Mouse (Mus musculus) heart, embryonic 10.5 days (tissue): ENCODE results near the gene Pax5. TPM values are rescaled to one million over a fixed set of nuclear protein-coding genes. Genes with fewer than 3 reads are reported as not detected.
A peak's percentile ranks its signal among the peaks of the same experiment; 100 is the strongest.

Source experiments
- DNase-seq: peaks from one replicate; pipeline ENCODE4 v3.0.0-alpha.2; 2017; ENCODE audit warnings: low spot score
- H3K27ac ChIP-seq: fragments of 300-500 bp; sonication (generic); 2 replicates; pipeline ENCODE4 v1.5.1; 2016; ENCODE audit warnings: mild to moderate bottlenecking
- H3K27me3 ChIP-seq: fragments of 300-500 bp; sonication (generic); 2 replicates; pipeline ENCODE4 v1.6.1; 2016; ENCODE audit warnings: mild to moderate bottlenecking; ENCODE audit not compliant: poor library complexity, insufficient read depth, severe bottlenecking
- H3K36me3 ChIP-seq: fragments of 300-500 bp; sonication (generic); 2 replicates; pipeline ENCODE4 v1.6.1; 2016; ENCODE audit warnings: mild to moderate bottlenecking, moderate library complexity
- H3K4me1 ChIP-seq: fragments of 300-500 bp; sonication (generic); 2 replicates; pipeline ENCODE4 v1.6.1; 2016; ENCODE audit warnings: mild to moderate bottlenecking
- H3K4me3 ChIP-seq: fragments of 300-500 bp; sonication (generic); 2 replicates; pipeline ENCODE4 v1.5.1; 2016; ENCODE audit warnings: mild to moderate bottlenecking, moderate library complexity
- H3K9me3 ChIP-seq: fragments of 300-500 bp; sonication (generic); 2 replicates; pipeline ENCODE4 v1.6.1; 2016; ENCODE audit warnings: mild to moderate bottlenecking, moderate library complexity
- WGBS: fragments of 180-500 bp; shearing (Covaris S2); methylation state at CpG from one replicate; pipeline ENCODE4 v1.1.7; 2016; 5-methylcytosine and 5-hydroxymethylcytosine counted together
- polyA plus RNA-seq: library from polyadenylated mRNA; unstranded; fragments of >200 nt; fragmentation: Nextera tagmentation; extraction: Ambion mirVana; gene quantifications from 2 replicates; pipeline ENCODE4 v1.2.1, GENCODE M21; 2016

Pax5 gene
- polyA plus RNA-seq, 1 experiment from 2014 or later, result 0.03 TPM

GRCm38 (mm10) chr4:44712786-44713553 is 2.7 kb upstream of the Pax5 start:
- H3K36me3 ChIP-seq, result no peaks in the 10 kb centered on the region
- DNase-seq, result no peak
- under 1% methylated on average over 50 of the region's 50 CpGs for WGBS
- peaks cover 98% of the 10 kb centered on the region for H3K27me3 ChIP-seq
- peaks cover 20% of the 10 kb centered on the region for H3K4me1 ChIP-seq
- H3K9me3 ChIP-seq, result no peaks in the 10 kb centered on the region
- no peak overlapping the region for H3K27ac ChIP-seq
- peak overlapping the region; percentile 35 for H3K4me3 ChIP-seq

GRCm38 (mm10) chr4:44712051-44712700 is 1.9 kb upstream of the Pax5 start:
- WGBS, result under 1% methylated on average over 25 of the region's 25 CpGs
- DNase-seq, result no peak
- Histone ChIP-seq H3K27ac (no peak overlapping the region), H3K9me3 (no peaks in the 10 kb centered on the region), H3K4me1 (peaks cover 20% of the 10 kb centered on the region), H3K4me3 (peak overlapping the region; percentile 45), H3K27me3 (peaks cover 98% of the 10 kb centered on the region), H3K36me3 (no peaks in the 10 kb centered on the region)

- Histone ChIP-seq H3K27me3 (peaks cover 98% of the 10 kb centered on the region), H3K27ac (no peak overlapping the region), H3K9me3 (no peaks in the 10 kb centered on the region), H3K4me1 (peaks cover 20% of the 10 kb centered on the region), H3K36me3 (no peaks in the 10 kb centered on the region), H3K4me3 (peak overlapping the region; percentile 45; the same call in 1 of the 2 replicates)
- DNase-seq, result no peak
- WGBS, result 2% methylated on average over 25 of the region's 25 CpGs
Measured at GRCm38 (mm10) chr4:44711136-44711900, 1.0 kb upstream of the Pax5 start.

GRCm38 (mm10) chr4:44710701-44711097 is 412 bp upstream of the Pax5 start:
- Histone ChIP-seq H3K4me1 (peaks cover 20% of the 10 kb centered on the region), H3K36me3 (no peaks in the 10 kb centered on the region), H3K9me3 (no peaks in the 10 kb centered on the region), H3K27me3 (peaks cover 100% of the 10 kb centered on the region), H3K27ac (no peak overlapping the region), H3K4me3 (peak overlapping the region; percentile 38; the same call in 1 of the 2 replicates)
- DNase-seq, result no peak
- WGBS, result 1% methylated on average over 30 of the region's 30 CpGs

GRCm38 (mm10) chr4:44709091-44709695 is 1.1 kb downstream of the Pax5 start:
- Histone ChIP-seq H3K27me3 (peaks cover 100% of the 10 kb centered on the region), H3K27ac (no peak overlapping the region), H3K36me3 (no peaks in the 10 kb centered on the region), H3K4me3 (no peak overlapping the region), H3K4me1 (peaks cover 22% of the 10 kb centered on the region), H3K9me3 (no peaks in the 10 kb centered on the region)
- no peak for DNase-seq

- peaks cover 100% of the 10 kb centered on the region for H3K27me3 ChIP-seq
- H3K4me1 ChIP-seq, result peaks cover 22% of the 10 kb centered on the region
- 46% methylated on average over 8 of the region's 8 CpGs for WGBS
- H3K36me3 ChIP-seq, result no peaks in the 10 kb centered on the region
- H3K4me3 ChIP-seq, result no peak overlapping the region
- DNase-seq, result no peak
- H3K27ac ChIP-seq, result no peak overlapping the region
- H3K9me3 ChIP-seq, result no peaks in the 10 kb centered on the region
Measured at GRCm38 (mm10) chr4:44708311-44708710, 2.0 kb downstream of the Pax5 start.

GRCm38 (mm10) chr4:44706865-44707264 is 3.4 kb downstream of the Pax5 start:
- Histone ChIP-seq H3K36me3 (no peaks in the 10 kb centered on the region), H3K27ac (no peak overlapping the region), H3K9me3 (no peaks in the 10 kb centered on the region), H3K4me3 (no peak overlapping the region), H3K4me1 (peaks cover 19% of the 10 kb centered on the region), H3K27me3 (peaks cover 100% of the 10 kb centered on the region)
- DNase-seq, result no peak
- 31% methylated on average over 1 of the region's 1 CpGs for WGBS

GRCm38 (mm10) chr4:44705967-44706366 is 4.3 kb downstream of the Pax5 start:
- Histone ChIP-seq H3K4me3 (no peak overlapping the region), H3K27me3 (peaks cover 100% of the 10 kb centered on the region), H3K27ac (no peak overlapping the region), H3K9me3 (no peaks in the 10 kb centered on the region), H3K36me3 (no peaks in the 10 kb centered on the region), H3K4me1 (peaks cover 19% of the 10 kb centered on the region)
- 2% methylated on average over 7 of the region's 7 CpGs for WGBS
- no peak for DNase-seq

- peaks cover 19% of the 10 kb centered on the region for H3K4me1 ChIP-seq
- no peaks in the 10 kb centered on the region for H3K36me3 ChIP-seq
- DNase-seq, result no peak
- H3K27ac ChIP-seq, result no peak overlapping the region
- H3K9me3 ChIP-seq, result no peaks in the 10 kb centered on the region
- no peak overlapping the region for H3K4me3 ChIP-seq
- WGBS, result 4% methylated on average over 3 of the region's 3 CpGs
- H3K27me3 ChIP-seq, result peaks cover 100% of the 10 kb centered on the region
Measured at GRCm38 (mm10) chr4:44705151-44705550, 5.1 kb downstream of the Pax5 start.

GRCm38 (mm10) chr4:44704369-44704745 is 5.9 kb downstream of the Pax5 start:
- H3K4me1 ChIP-seq, result peaks cover 19% of the 10 kb centered on the region
- WGBS, result under 1% methylated on average over 38 of the region's 38 CpGs
- H3K27me3 ChIP-seq, result peaks cover 100% of the 10 kb centered on the region
- H3K27ac ChIP-seq, result no peak overlapping the region
- no peaks in the 10 kb centered on the region for H3K36me3 ChIP-seq
- H3K4me3 ChIP-seq, result peak overlapping the region; percentile 55
- H3K9me3 ChIP-seq, result no peaks in the 10 kb centered on the region
- DNase-seq, result peak; percentile 97

GRCm38 (mm10) chr4:44703686-44704368 is 6.5 kb downstream of the Pax5 start:
- H3K36me3 ChIP-seq, result no peaks in the 10 kb centered on the region
- no peaks in the 10 kb centered on the region for H3K9me3 ChIP-seq
- peak overlapping the region; percentile 55 for H3K4me3 ChIP-seq
- H3K4me1 ChIP-seq, result peaks cover 19% of the 10 kb centered on the region
- H3K27ac ChIP-seq, result no peak overlapping the region
- DNase-seq, result peak; percentile 79
- peaks cover 100% of the 10 kb centered on the region for H3K27me3 ChIP-seq
- WGBS, result under 1% methylated on average over 64 of the region's 66 CpGs

- WGBS, result under 1% methylated on average over 56 of the region's 58 CpGs
- Histone ChIP-seq H3K9me3 (no peaks in the 10 kb centered on the region), H3K27ac (no peak overlapping the region), H3K4me3 (peak overlapping the region; percentile 55), H3K36me3 (no peaks in the 10 kb centered on the region), H3K27me3 (peaks cover 100% of the 10 kb centered on the region), H3K4me1 (peaks cover 19% of the 10 kb centered on the region)
- DNase-seq, result no peak
Measured at GRCm38 (mm10) chr4:44702891-44703685, 7.2 kb downstream of the Pax5 start.
